Mouse (Mus musculus): Measurements from ENCODE around the gene Atxn1. TPM values are rescaled to one million over a fixed set of nuclear protein-coding genes. Genes with fewer than 3 reads are reported as not detected.

The Atxn1 gene
- total and polyA plus RNA-seq, 2 experiments from 2014 or later, result 12.0 to 31.4 TPM

DNA sequence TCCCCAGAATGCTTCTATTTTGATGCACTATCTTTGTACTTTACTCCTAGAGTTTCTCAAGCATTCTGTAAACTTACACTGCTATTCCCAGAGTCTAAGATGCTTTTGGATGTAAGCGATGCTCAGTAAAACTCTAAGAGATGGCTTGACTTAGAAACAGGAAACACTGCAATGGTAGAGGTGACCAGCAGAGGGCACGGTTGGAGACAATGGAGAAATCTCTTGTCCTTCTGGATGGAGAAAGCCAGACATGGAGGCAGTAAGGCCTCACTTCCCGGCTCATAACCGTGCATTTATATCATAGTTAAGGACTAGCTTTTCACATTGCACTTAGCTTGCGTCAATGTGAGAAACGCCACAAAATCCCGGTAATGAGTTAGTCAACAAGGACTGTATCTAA, 404.3 kb downstream of the Atxn1 start:
- Histone ChIP-seq H3K36me3 (ENCODE audit: insufficient read depth, low read length) (0 out of 2 replicates have a peak, but pooled peaks cover 3% of the 10 kb centered on the region), H3K4me3 (ENCODE audit: low read depth, low read length) (no peak overlapping the region), H3K27me3 (ENCODE audit: insufficient read depth, low read length) (no peaks in the 10 kb centered on the region), H3K9ac (replicated peaks; ENCODE audit: low read length, poor library complexity, severe bottlenecking) (no peak overlapping the region), H3K27ac (ENCODE audit: low read depth, low read length) (no peak overlapping the region), H3K4me1 (ENCODE audit: insufficient read depth, low read length) (no peaks in the 10 kb centered on the region; the same call in 1 of the 2 replicates), H3K9me3 (ENCODE audit: low read length) (no peaks in the 10 kb centered on the region), H3K4me2 (ENCODE audit: low read depth, low read length, poor library complexity, severe bottlenecking) (no peak overlapping the region)
- no peak for ATAC-seq (ENCODE audit: low FRiP score)
- TF ChIP-seq CTCF (IDR thresholded peaks at IDR 0.05), result peak; percentile 73
- WGBS, result 81% methylated on average over 7 of the region's 7 CpGs
- DNase-seq (ENCODE audit: low spot score), result peak; percentile 36

GRCm38 (mm10) chr13:45559258-45559657, 405.6 kb downstream of the Atxn1 start:
- DNase-seq (ENCODE audit: low spot score), result no peak
- no peak for TF ChIP-seq CTCF (IDR thresholded peaks at IDR 0.05)
- no peak overlapping the region for H3K4me3 ChIP-seq (ENCODE audit: low read depth, low read length)
- 0 out of 2 replicates have a peak, but pooled peaks cover 3% of the 10 kb centered on the region for H3K36me3 ChIP-seq (ENCODE audit: insufficient read depth, low read length)
- no peaks in the 10 kb centered on the region for H3K9me3 ChIP-seq (ENCODE audit: low read length)
- H3K4me1 ChIP-seq (ENCODE audit: insufficient read depth, low read length), result no peaks in the 10 kb centered on the region; the same call in 1 of the 2 replicates
- 86% methylated on average over 3 of the region's 3 CpGs for WGBS
- no peak for ATAC-seq (ENCODE audit: low FRiP score)
- H3K27me3 ChIP-seq (ENCODE audit: insufficient read depth, low read length), result no peaks in the 10 kb centered on the region
- H3K4me2 ChIP-seq (ENCODE audit: low read depth, low read length, poor library complexity, severe bottlenecking), result no peak overlapping the region
- no peak overlapping the region for H3K9ac ChIP-seq (replicated peaks; ENCODE audit: low read length, poor library complexity, severe bottlenecking)
- no peak overlapping the region for H3K27ac ChIP-seq (ENCODE audit: low read depth, low read length)

GRCm38 (mm10) chr13:45558367-45558766, 406.4 kb downstream of the Atxn1 start:
- Histone ChIP-seq H3K27ac (ENCODE audit: low read depth, low read length) (no peak overlapping the region), H3K9me3 (ENCODE audit: low read length) (no peaks in the 10 kb centered on the region), H3K36me3 (ENCODE audit: insufficient read depth, low read length) (0 out of 2 replicates have a peak, but pooled peaks cover 3% of the 10 kb centered on the region), H3K9ac (replicated peaks; ENCODE audit: low read length, poor library complexity, severe bottlenecking) (no peak overlapping the region), H3K27me3 (ENCODE audit: insufficient read depth, low read length) (no peaks in the 10 kb centered on the region), H3K4me3 (ENCODE audit: low read depth, low read length) (no peak overlapping the region), H3K4me2 (ENCODE audit: low read depth, low read length, poor library complexity, severe bottlenecking) (no peak overlapping the region), H3K4me1 (ENCODE audit: insufficient read depth, low read length) (no peaks in the 10 kb centered on the region; the same call in 1 of the 2 replicates)
- DNase-seq (ENCODE audit: low spot score), result no peak
- ATAC-seq (ENCODE audit: low FRiP score), result no peak
- no peak for TF ChIP-seq CTCF (IDR thresholded peaks at IDR 0.05)
- WGBS, result 64% methylated on average over 4 of the region's 4 CpGs

- Histone ChIP-seq H3K9ac (replicated peaks; ENCODE audit: low read length, poor library complexity, severe bottlenecking) (no peak overlapping the region), H3K27ac (ENCODE audit: low read depth, low read length) (no peak overlapping the region), H3K4me1 (ENCODE audit: insufficient read depth, low read length) (no peaks in the 10 kb centered on the region), H3K36me3 (ENCODE audit: insufficient read depth, low read length) (0 out of 2 replicates have a peak, but pooled peaks cover 3% of the 10 kb centered on the region), H3K4me3 (ENCODE audit: low read depth, low read length) (no peak overlapping the region), H3K4me2 (ENCODE audit: low read depth, low read length, poor library complexity, severe bottlenecking) (no peak overlapping the region), H3K9me3 (ENCODE audit: low read length) (no peaks in the 10 kb centered on the region), H3K27me3 (ENCODE audit: insufficient read depth, low read length) (no peaks in the 10 kb centered on the region)
- ATAC-seq (ENCODE audit: low FRiP score), result no peak
- TF ChIP-seq CTCF (IDR thresholded peaks at IDR 0.05), result no peak
- 60% methylated on average over 7 of the region's 7 CpGs for WGBS
- DNase-seq (ENCODE audit: low spot score), result peak; percentile 37
These were observed 411.1 kb downstream of the Atxn1 start for GRCm38 (mm10) chr13:45553674-45554073.

DNA sequence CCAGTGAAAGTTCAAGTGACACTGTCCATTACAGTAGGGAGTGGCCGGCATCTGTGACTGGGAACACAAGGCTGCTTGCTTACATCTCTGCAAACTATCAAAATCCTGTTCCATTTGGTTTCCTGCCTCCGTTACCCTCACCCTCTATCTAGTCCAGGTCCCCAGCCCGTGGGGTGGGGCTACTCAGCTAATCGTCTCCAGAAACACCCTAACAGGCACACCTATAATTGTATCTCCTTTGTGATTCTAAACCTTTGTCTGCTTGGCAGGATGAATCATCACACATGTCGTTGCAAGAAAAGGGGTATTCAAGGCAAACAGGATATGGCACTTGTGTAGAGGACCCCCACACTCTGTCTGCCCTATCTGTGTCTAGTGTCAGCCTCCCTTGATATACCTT, 417.3 kb downstream of the Atxn1 start:
- ATAC-seq (ENCODE audit: low FRiP score) (no peak), DNase-seq (ENCODE audit: low spot score) (no peak)
- H3K4me1 ChIP-seq (ENCODE audit: insufficient read depth, low read length), result no peaks in the 10 kb centered on the region
- H3K27me3 ChIP-seq (ENCODE audit: insufficient read depth, low read length), result no peaks in the 10 kb centered on the region
- 84% methylated on average over 5 of the region's 5 CpGs for WGBS
- no peaks in the 10 kb centered on the region for H3K9me3 ChIP-seq (ENCODE audit: low read length)
- no peak overlapping the region for H3K27ac ChIP-seq (ENCODE audit: low read depth, low read length)
- H3K9ac ChIP-seq (replicated peaks; ENCODE audit: low read length, poor library complexity, severe bottlenecking), result no peak overlapping the region
- TF ChIP-seq CTCF (IDR thresholded peaks at IDR 0.05), result no peak
- H3K36me3 ChIP-seq (ENCODE audit: insufficient read depth, low read length), result peaks cover 3% of the 10 kb centered on the region; the same call in 1 of the 2 replicates
- H3K4me2 ChIP-seq (ENCODE audit: low read depth, low read length, poor library complexity, severe bottlenecking), result no peak overlapping the region
- no peak overlapping the region for H3K4me3 ChIP-seq (ENCODE audit: low read depth, low read length)

- DNase-seq (ENCODE audit: low spot score) (no peak), ATAC-seq (ENCODE audit: low FRiP score) (no peak)
- Histone ChIP-seq H3K27me3 (ENCODE audit: insufficient read depth, low read length) (no peaks in the 10 kb centered on the region), H3K4me2 (ENCODE audit: low read depth, low read length, poor library complexity, severe bottlenecking) (no peak overlapping the region), H3K36me3 (ENCODE audit: insufficient read depth, low read length) (peaks cover 3% of the 10 kb centered on the region; the same call in 1 of the 2 replicates), H3K9me3 (ENCODE audit: low read length) (no peaks in the 10 kb centered on the region), H3K9ac (replicated peaks; ENCODE audit: low read length, poor library complexity, severe bottlenecking) (no peak overlapping the region), H3K4me3 (ENCODE audit: low read depth, low read length) (no peak overlapping the region), H3K4me1 (ENCODE audit: insufficient read depth, low read length) (no peaks in the 10 kb centered on the region), H3K27ac (ENCODE audit: low read depth, low read length) (no peak overlapping the region)
- 84% methylated on average over 4 of the region's 4 CpGs for WGBS
- TF ChIP-seq CTCF (IDR thresholded peaks at IDR 0.05), result no peak
These were observed 417.9 kb downstream of the Atxn1 start for GRCm38 (mm10) chr13:45546946-45547345.

Measured in midbrain, postnatal 0 days (tissue).